Mouse (Mus musculus): ENCODE measurements at regions not wholly inside any gene's neighbourhood (a gene's known extent, or its start where the extent isn't known, plus 50 kb on each side); places are given as distances from the start of the nearest gene placed in this dataset.

DNA sequence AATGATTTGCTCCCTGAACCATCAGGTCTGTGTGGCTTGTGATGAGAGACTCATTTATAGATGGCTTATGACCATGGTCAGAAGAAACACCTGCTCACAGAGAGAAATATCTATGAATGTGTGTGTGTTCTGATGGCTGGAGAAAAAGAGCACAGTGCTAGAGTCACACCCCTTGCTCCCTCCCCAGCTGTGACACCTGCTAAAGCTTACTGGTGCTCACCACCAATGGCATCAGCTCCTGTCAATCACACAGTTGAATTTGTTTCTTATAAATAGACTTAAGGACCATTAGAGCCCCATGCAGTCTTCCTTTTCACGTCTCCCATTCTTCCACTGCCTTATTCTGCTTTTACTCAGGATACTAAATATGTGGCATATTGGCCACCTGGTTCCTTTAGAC is 654.3 kb downstream of the Cbln4 start:
- Histone ChIP-seq H3K4me1 (ENCODE audit: insufficient read depth, low read length) (no peaks in the 10 kb centered on the region), H3K9me3 (ENCODE audit: low read length) (no peaks in the 10 kb centered on the region), H3K9ac (replicated peaks; ENCODE audit: low read length, poor library complexity, severe bottlenecking) (no peak overlapping the region), H3K27me3 (ENCODE audit: insufficient read depth, low read length) (no peaks in the 10 kb centered on the region), H3K4me3 (ENCODE audit: low read depth, low read length) (no peak overlapping the region), H3K4me2 (ENCODE audit: low read depth, low read length, poor library complexity, severe bottlenecking) (no peak overlapping the region), H3K27ac (ENCODE audit: low read depth, low read length) (no peak overlapping the region), H3K36me3 (ENCODE audit: insufficient read depth, low read length) (no peaks in the 10 kb centered on the region)
- ATAC-seq (ENCODE audit: low FRiP score) (no peak), DNase-seq (ENCODE audit: low spot score) (no peak)
- no peak for TF ChIP-seq CTCF (IDR thresholded peaks at IDR 0.05)
- 64% methylated on average over 1 of the region's 1 CpGs for WGBS

DNA sequence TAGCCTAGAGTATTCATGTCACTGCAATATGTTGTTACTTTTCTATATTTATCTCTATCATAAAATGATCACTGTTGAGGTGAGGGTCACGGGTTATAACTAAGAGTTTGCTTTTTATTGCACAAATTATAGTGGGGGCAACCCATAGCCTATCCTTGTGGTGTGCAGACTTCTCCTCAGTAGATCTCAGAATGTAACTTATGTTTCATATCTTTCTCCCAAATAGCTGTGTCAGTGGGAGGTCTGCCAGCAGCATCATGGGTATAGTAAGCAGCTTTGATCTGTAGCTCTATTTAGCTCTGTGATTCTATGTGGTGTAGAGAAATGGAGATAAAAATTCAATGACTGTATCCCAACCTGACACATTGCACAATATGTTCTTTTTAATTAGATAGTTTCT is 641.9 kb downstream of the Dok5 start:
- H3K4me1 ChIP-seq (ENCODE audit: insufficient read depth, low read length) = no peaks in the 10 kb centered on the region
- ATAC-seq (ENCODE audit: low FRiP score) (no peak), DNase-seq (ENCODE audit: low spot score) (no peak)
- TF ChIP-seq CTCF (IDR thresholded peaks at IDR 0.05) = no peak
- H3K27me3 ChIP-seq (ENCODE audit: insufficient read depth, low read length) = no peaks in the 10 kb centered on the region
- H3K27ac ChIP-seq (ENCODE audit: low read depth, low read length) = no peak overlapping the region
- no peaks in the 10 kb centered on the region for H3K36me3 ChIP-seq (ENCODE audit: insufficient read depth, low read length)
- H3K4me3 ChIP-seq (ENCODE audit: low read depth, low read length) = no peak overlapping the region
- H3K9me3 ChIP-seq (ENCODE audit: low read length) = no peaks in the 10 kb centered on the region
- WGBS = 84% methylated on average over 1 of the region's 1 CpGs
- H3K4me2 ChIP-seq (ENCODE audit: low read depth, low read length, poor library complexity, severe bottlenecking) = no peak overlapping the region
- H3K9ac ChIP-seq (replicated peaks; ENCODE audit: low read length, poor library complexity, severe bottlenecking) = no peak overlapping the region

GRCm38 (mm10) chr2:171373016-171373415 is 641.4 kb downstream of the Dok5 start:
- H3K4me2 ChIP-seq (ENCODE audit: low read depth, low read length, poor library complexity, severe bottlenecking) = no peak overlapping the region
- no peaks in the 10 kb centered on the region for H3K4me1 ChIP-seq (ENCODE audit: insufficient read depth, low read length)
- H3K27me3 ChIP-seq (ENCODE audit: insufficient read depth, low read length) = no peaks in the 10 kb centered on the region
- no peak overlapping the region for H3K27ac ChIP-seq (ENCODE audit: low read depth, low read length)
- no peak for ATAC-seq (ENCODE audit: low FRiP score)
- no peaks in the 10 kb centered on the region for H3K9me3 ChIP-seq (ENCODE audit: low read length)
- no peaks in the 10 kb centered on the region for H3K36me3 ChIP-seq (ENCODE audit: insufficient read depth, low read length)
- no peak for TF ChIP-seq CTCF (IDR thresholded peaks at IDR 0.05)
- no peak for DNase-seq (ENCODE audit: low spot score)
- 92% methylated on average over 7 of the region's 7 CpGs for WGBS
- H3K9ac ChIP-seq (replicated peaks; ENCODE audit: low read length, poor library complexity, severe bottlenecking) = no peak overlapping the region
- no peak overlapping the region for H3K4me3 ChIP-seq (ENCODE audit: low read depth, low read length)

GRCm38 (mm10) chr2:171371751-171372150 is 640.1 kb downstream of the Dok5 start:
- no peak for DNase-seq (ENCODE audit: low spot score)

GRCm38 (mm10) chr2:171365553-171365952 is 633.9 kb downstream of the Dok5 start:
- Histone ChIP-seq H3K9ac (replicated peaks; ENCODE audit: low read length, poor library complexity, severe bottlenecking) (no peak overlapping the region), H3K27ac (ENCODE audit: low read depth, low read length) (no peak overlapping the region), H3K4me3 (ENCODE audit: low read depth, low read length) (no peak overlapping the region), H3K4me1 (ENCODE audit: insufficient read depth, low read length) (no peaks in the 10 kb centered on the region), H3K27me3 (ENCODE audit: insufficient read depth, low read length) (no peaks in the 10 kb centered on the region), H3K9me3 (ENCODE audit: low read length) (no peaks in the 10 kb centered on the region), H3K36me3 (ENCODE audit: insufficient read depth, low read length) (no peaks in the 10 kb centered on the region), H3K4me2 (ENCODE audit: low read depth, low read length, poor library complexity, severe bottlenecking) (no peak overlapping the region)
- 40% methylated on average over 8 of the region's 8 CpGs for WGBS
- TF ChIP-seq CTCF (IDR thresholded peaks at IDR 0.05) = no peak
- DNase-seq (ENCODE audit: low spot score) = no peak
- no peak for ATAC-seq (ENCODE audit: low FRiP score)

More at GRCm38 (mm10) chr2:171371751-171372150, 640.1 kb downstream of the Dok5 start:
- no peaks in the 10 kb centered on the region for H3K27me3 ChIP-seq (ENCODE audit: insufficient read depth, low read length)
- no peaks in the 10 kb centered on the region for H3K9me3 ChIP-seq (ENCODE audit: low read length)
- no peak overlapping the region for H3K27ac ChIP-seq (ENCODE audit: low read depth, low read length)
- H3K4me1 ChIP-seq (ENCODE audit: insufficient read depth, low read length) = no peaks in the 10 kb centered on the region
- no peak overlapping the region for H3K9ac ChIP-seq (replicated peaks; ENCODE audit: low read length, poor library complexity, severe bottlenecking)
- no peak for TF ChIP-seq CTCF (IDR thresholded peaks at IDR 0.05)
- WGBS = 79% methylated on average over 5 of the region's 5 CpGs
- ATAC-seq (ENCODE audit: low FRiP score) = no peak
- no peak overlapping the region for H3K4me2 ChIP-seq (ENCODE audit: low read depth, low read length, poor library complexity, severe bottlenecking)
- no peaks in the 10 kb centered on the region for H3K36me3 ChIP-seq (ENCODE audit: insufficient read depth, low read length)
- H3K4me3 ChIP-seq (ENCODE audit: low read depth, low read length) = no peak overlapping the region

GRCm38 (mm10) chr2:171364621-171365020 is 633.0 kb downstream of the Dok5 start:
- WGBS = 85% methylated on average over 3 of the region's 3 CpGs
- peak; percentile 59 for TF ChIP-seq CTCF (IDR thresholded peaks at IDR 0.05)
- Histone ChIP-seq H3K9me3 (ENCODE audit: low read length) (no peaks in the 10 kb centered on the region), H3K36me3 (ENCODE audit: insufficient read depth, low read length) (no peaks in the 10 kb centered on the region), H3K27ac (ENCODE audit: low read depth, low read length) (no peak overlapping the region), H3K27me3 (ENCODE audit: insufficient read depth, low read length) (no peaks in the 10 kb centered on the region), H3K4me2 (ENCODE audit: low read depth, low read length, poor library complexity, severe bottlenecking) (no peak overlapping the region), H3K9ac (replicated peaks; ENCODE audit: low read length, poor library complexity, severe bottlenecking) (no peak overlapping the region), H3K4me1 (ENCODE audit: insufficient read depth, low read length) (no peaks in the 10 kb centered on the region), H3K4me3 (ENCODE audit: low read depth, low read length) (no peak overlapping the region)
- no peak for ATAC-seq (ENCODE audit: low FRiP score)
- no peak for DNase-seq (ENCODE audit: low spot score)
